Mouse (Mus musculus): ENCODE data around the gene Rpa1.
A peak's percentile ranks its signal among the peaks of the same experiment; 100 is the strongest.
"Not testable (repeated sequence)": the region's sequence is repeated elsewhere in the genome, so short reads cannot be mapped to it uniquely, and the experiment has no call there.

Rpa1 gene

GRCm38 (mm10) chr11:75348199-75348889 is at the start of gene Rpa1, which contains the start of gene Smyd4:
Rpa1 (minus strand) TSS chr11:75348324.
Smyd4 (plus strand) TSS chr11:75348433.
- DNase-seq: peak; percentile 95 to 96

GRCm38 (mm10) chr11:75397452-75397851 is 49.3 kb upstream of the Rpa1 start:
- no peak for DNase-seq

- DNase-seq: peak in 1 of 2 experiments; percentile 13
Measured at GRCm38 (mm10) chr11:75395611-75396010, 47.5 kb upstream of the Rpa1 start.

- DNase-seq: not testable (repeated sequence)
Measured at GRCm38 (mm10) chr11:75383529-75383928, 35.4 kb upstream of the Rpa1 start.

GRCm38 (mm10) chr11:75378786-75379185 is 30.7 kb upstream of the Rpa1 start:
- DNase-seq: not testable (repeated sequence)

- DNase-seq: no peak
Measured at GRCm38 (mm10) chr11:75377125-75377524, 29.0 kb upstream of the Rpa1 start.

GRCm38 (mm10) chr11:75355475-75355874 is 7.4 kb upstream of the Rpa1 start:
- DNase-seq: no peak

- DNase-seq: no peak
Measured at GRCm38 (mm10) chr11:75351225-75351624, 3.1 kb upstream of the Rpa1 start.

- no peak for DNase-seq
Measured at GRCm38 (mm10) chr11:75348890-75349261, 752 bp upstream of the Rpa1 start.

- DNase-seq: no peak
Measured at GRCm38 (mm10) chr11:75347596-75347995, 528 bp downstream of the Rpa1 start.

GRCm38 (mm10) chr11:75347188-75347585 is 937 bp downstream of the Rpa1 start:
- DNase-seq: no peak

GRCm38 (mm10) chr11:75346556-75347187 is 1.5 kb downstream of the Rpa1 start:
- DNase-seq: no peak

- no peak for DNase-seq
Measured at GRCm38 (mm10) chr11:75344716-75345115, 3.4 kb downstream of the Rpa1 start.

GRCm38 (mm10) chr11:75344163-75344562 is 4.0 kb downstream of the Rpa1 start:
- peak; percentile 8 to 25 for DNase-seq

- DNase-seq: no peak
Measured at GRCm38 (mm10) chr11:75343096-75343495, 5.0 kb downstream of the Rpa1 start.

- DNase-seq: no peak
Measured at GRCm38 (mm10) chr11:75340698-75341345, 7.3 kb downstream of the Rpa1 start.

GRCm38 (mm10) chr11:75340076-75340475 is 8.0 kb downstream of the Rpa1 start:
- no peak for DNase-seq

GRCm38 (mm10) chr11:75337246-75337645 is 10.9 kb downstream of the Rpa1 start:
- peak; percentile 13 to 22 for DNase-seq

- DNase-seq: peak; percentile 60
Measured at GRCm38 (mm10) chr11:75336676-75337075, 11.4 kb downstream of the Rpa1 start.

GRCm38 (mm10) chr11:75325969-75326311 is 22.2 kb downstream of the Rpa1 start:
- no peak for DNase-seq

GRCm38 (mm10) chr11:75325116-75325968 is 22.8 kb downstream of the Rpa1 start:
- DNase-seq: no peak

GRCm38 (mm10) chr11:75324433-75324832 is 23.7 kb downstream of the Rpa1 start:
- no peak for DNase-seq

GRCm38 (mm10) chr11:75323326-75323737 is 24.8 kb downstream of the Rpa1 start:
- DNase-seq: no peak
